Mouse (Mus musculus) retina, adult 2 months (tissue): ENCODE measurements around the gene Hoxc11.

ENCODE experiments used
- DNase-seq: peaks from one replicate; pipeline ENCODE4 v3.0.0-alpha.2; 2012; ENCODE audit warnings: low read depth, low spot score

Gene Hoxc11

GRCm38 (mm10) chr15:103002821-103003448 lies 48.7 kb downstream of the Hoxc11 start:
- DNase-seq: no peak

- no peak for DNase-seq
These were observed 51.1 kb downstream of the Hoxc11 start for GRCm38 (mm10) chr15:103005308-103005707.

- no peak for DNase-seq
These were observed 51.6 kb downstream of the Hoxc11 start for GRCm38 (mm10) chr15:103005797-103006196.

- DNase-seq: no peak
These were observed 52.1 kb downstream of the Hoxc11 start for GRCm38 (mm10) chr15:103006326-103006725.
